Mouse (Mus musculus): Measurements from ENCODE around the gene Kdm6b. TPM values are rescaled to one million over a fixed set of nuclear protein-coding genes. Genes with fewer than 3 reads are reported as not detected.
A peak's percentile ranks its signal among the peaks of the same experiment; 100 is the strongest.

Gene Kdm6b
- total RNA-seq, 2 experiments from 2014 or later: 2.8 to 14.4 TPM

DNA sequence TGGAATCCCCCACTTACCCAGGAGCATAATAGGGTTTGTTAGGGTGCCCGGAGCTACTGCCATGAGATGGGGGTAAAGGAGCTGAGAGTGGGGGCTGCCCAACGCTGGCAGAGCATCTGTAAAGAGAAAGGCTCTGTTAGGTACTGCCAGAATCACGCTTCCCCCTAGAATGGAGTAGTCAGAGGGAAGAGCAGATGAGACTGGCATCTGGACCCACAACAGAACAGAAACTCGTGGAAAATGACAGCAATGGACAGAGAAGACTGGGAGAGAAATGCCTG, 5.8 kb downstream of the Kdm6b start:
- no peak for ATAC-seq (replicated peaks; ENCODE audit: poor library complexity, severe bottlenecking)

DNA sequence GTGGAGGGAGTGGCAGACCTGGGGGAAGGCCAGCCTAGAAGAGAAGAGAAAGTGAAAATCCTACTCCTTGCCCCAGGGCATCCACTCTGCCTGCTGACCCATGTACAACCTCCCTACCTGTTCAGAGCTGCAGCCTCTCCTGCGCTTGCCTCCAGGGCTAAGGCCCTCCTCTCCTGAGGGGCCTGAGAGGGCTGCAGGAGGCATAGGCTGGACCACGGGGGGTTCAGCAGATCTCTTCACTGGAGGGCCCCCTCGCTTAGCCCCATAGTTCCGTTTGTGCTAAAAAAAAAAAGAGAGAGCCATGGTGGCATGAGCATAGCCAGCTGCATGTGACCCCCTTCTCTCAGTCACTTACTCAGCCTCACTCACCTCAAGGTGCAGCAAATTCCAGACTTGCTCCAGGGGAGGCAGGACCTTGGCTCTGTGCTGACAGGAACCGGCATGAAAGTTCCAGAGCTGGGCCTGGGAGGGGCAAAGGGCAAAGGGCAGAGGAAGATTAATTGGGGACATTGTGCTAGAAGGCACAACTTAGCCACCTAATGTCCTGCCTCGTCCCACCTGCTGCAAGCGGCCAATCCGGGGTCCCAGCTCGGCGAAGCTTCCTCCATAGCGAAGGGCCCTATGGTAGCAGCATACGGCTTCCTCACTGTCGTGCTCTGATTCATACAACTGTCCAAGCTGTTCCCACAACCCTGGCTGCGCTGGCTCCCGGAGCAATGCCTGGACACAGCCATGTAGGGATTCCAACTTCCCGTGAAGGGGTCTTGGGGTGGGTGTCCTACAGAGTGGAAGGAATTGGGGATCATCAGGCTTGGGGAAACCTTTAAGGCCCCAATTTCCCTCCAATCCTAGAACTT, 6.4 kb downstream of the Kdm6b start:
- no peak for ATAC-seq (replicated peaks; ENCODE audit: poor library complexity, severe bottlenecking)

DNA sequence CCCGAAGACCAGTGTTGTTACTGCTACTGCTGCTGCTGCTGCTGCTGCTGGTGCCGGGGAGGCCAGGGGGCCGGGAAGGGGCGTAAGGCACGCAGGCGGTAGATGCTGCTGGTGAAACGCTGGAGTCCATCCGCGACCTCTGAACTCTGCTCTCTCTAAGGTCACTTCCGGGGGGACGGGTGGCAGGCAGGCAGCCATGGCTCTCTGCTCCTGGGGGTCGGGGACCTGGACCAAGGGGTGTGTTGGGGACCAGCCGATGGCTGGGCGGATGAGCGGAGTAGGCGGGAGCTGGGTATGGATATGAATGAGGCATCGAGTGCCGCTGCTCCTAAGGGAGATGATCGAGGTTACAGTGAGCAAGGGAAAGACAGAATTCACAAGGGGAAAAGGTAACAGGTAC, 7.2 kb downstream of the Kdm6b start:
- ATAC-seq (replicated peaks; ENCODE audit: poor library complexity, severe bottlenecking): no peak

DNA sequence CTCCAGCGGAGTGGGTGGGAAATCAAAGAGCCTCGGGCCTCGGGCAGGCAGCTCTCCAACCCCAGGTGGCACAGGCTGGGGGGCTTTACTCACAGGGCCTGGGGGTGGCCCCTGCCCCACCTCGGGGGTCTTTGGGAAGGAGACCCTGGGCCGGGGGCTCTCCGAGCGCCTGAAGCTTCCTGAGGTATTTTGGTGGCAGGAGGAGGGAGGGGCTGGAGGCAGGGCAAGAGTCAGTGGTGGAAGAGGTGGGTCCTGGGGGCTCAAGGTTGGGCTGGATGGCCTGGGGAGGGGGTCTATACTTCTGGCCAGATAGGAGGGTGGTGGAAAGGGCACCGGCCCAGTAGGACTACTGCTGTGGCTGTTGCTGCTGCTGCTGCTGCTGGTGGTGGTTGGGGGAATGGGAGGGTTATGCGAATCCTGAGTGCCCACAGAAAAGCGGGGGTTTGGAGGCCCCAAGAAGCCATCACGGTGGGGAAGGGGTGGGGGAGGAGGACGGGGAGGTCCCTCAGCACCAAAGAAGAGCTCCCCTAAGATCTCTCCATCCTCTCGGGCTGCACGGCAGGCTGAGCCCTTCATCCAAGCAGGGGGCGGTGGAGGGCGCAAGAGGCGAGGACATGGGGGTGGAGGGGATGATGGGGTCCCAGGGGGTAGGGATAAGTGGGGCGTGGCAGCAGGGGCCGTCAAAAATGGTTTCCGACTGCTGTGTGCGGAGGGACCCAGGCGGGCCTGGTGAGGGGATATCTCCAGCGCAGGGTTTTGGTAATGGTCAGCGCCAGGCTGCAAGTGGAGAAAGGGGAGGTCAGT, 7.9 kb downstream of the Kdm6b start:
- no peak for ATAC-seq (replicated peaks; ENCODE audit: poor library complexity, severe bottlenecking)

DNA sequence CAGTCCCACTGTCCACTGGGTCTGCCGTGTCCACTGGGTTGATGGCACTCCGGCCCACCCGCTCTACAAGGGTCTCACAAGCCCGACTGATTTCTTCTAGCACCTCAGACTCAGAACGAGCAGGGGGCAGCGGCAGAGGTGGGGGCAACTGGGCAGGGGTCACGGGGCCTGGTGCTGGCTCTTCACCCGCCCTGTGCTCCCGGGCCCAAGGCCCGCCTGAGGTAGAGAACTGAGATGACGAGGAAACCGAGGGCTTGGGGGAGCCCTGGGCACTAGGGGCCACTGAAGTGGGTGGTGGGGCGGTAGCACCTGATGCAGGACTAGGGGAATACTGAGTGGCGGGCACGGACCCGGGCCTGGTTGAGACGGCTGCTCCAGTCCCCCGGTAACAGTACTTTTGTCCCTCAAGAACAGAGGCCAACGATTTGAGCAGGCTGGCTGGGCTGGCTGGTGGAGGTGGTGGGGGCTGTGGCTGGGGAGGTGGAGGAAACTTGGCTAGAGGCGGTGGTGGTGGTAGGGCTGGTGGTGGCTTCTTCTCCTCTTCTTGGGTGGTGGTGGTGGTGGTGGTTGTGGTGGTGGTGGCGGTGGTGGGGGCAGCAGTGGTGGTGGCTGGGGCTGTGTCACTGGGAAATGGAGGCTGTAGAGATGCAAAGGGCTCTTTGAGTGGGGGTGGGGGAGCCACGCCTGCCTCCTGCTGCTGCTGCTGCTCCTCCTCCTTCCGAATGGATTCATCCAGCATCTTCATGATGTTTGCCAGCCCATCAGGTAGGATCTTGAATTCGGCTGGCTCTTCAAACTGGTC, 8.7 kb downstream of the Kdm6b start:
- no peak for ATAC-seq (replicated peaks; ENCODE audit: poor library complexity, severe bottlenecking)

DNA sequence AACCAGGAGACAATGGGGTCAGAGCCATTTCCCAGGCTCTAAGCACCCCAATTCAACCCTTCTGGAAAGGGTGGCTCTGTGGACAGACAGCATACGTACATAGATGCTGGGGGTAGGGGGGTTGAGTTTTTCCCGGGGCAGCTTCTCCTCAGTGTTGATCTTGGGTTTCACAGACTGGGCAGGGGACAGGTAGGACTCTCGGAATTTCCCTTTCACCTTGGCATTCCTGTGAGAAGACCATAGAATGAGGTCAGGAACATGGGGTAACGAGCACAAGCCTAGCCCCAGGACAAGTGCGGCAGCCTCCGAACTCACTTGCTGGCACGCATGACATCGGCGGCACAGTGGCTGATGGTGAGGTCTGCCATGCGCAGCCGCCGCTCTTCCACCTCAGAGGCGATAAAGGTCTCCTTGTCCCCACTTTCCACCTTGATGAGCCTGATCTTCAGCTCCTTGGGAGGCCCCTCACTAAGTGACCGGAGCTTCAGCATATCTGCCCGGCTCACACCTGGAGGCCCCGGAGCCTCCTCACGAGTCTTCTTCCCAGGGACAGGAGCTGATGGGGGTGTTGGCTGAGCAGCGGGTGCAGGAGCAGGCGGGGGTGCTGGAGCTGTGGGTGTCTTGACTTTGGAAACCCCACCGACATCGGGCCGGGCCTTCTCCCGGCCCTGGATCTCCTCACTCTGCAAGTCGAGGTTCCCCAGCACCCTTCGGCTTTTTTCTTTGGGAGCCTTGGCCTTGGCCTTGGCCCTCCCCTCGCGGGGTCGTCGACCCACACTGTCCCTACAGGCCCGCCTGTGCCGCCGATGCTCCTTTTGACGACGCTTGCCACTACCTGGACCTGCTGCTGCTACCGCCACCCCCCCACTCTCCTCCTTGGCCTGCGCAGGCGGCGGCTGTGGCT, 9.5 kb downstream of the Kdm6b start:
- ATAC-seq (replicated peaks; ENCODE audit: poor library complexity, severe bottlenecking): no peak

DNA sequence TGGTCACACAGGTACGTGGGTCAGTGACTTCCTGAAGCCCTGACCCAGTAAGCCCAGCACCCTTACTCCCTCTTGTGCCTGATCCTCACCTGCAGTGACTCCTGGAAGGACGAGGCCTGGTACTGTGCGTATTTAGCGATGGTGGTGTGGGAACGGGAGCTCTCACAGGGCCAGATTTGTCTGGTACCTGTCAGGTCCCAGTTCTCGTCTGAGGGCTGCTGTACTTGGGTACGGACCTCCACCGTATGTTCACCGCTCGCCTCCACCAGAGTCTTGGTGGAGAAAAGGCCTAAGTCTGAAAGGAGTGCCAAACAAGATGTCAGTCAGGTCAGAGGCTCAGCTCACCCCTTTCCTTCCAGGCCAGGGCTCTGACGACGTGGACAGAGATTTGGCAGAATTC, 11.5 kb downstream of the Kdm6b start:
- no peak for ATAC-seq (replicated peaks; ENCODE audit: poor library complexity, severe bottlenecking)

DNA sequence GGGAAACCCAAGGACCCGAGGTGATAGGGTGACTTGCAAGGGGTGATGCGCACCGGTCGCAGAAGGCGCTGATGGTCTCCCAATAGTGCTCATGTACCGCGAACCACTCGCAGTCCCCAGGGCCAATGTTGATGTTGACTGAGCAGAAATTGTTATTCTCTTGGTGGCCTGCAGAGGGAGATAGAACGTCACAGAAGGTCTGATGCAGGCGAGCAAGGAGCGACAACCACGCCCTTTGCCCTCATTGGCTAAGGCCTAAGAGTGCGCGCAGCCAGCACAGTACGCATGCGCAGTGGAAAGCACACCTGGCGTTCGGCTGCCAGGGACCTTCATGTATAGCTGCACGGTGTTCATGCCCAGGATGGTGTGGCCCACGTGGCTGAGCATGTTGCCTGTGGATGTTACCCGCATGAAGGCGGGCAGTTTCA, 12.3 kb downstream of the Kdm6b start:
- peak; percentile 85 for ATAC-seq (replicated peaks; ENCODE audit: poor library complexity, severe bottlenecking)

DNA sequence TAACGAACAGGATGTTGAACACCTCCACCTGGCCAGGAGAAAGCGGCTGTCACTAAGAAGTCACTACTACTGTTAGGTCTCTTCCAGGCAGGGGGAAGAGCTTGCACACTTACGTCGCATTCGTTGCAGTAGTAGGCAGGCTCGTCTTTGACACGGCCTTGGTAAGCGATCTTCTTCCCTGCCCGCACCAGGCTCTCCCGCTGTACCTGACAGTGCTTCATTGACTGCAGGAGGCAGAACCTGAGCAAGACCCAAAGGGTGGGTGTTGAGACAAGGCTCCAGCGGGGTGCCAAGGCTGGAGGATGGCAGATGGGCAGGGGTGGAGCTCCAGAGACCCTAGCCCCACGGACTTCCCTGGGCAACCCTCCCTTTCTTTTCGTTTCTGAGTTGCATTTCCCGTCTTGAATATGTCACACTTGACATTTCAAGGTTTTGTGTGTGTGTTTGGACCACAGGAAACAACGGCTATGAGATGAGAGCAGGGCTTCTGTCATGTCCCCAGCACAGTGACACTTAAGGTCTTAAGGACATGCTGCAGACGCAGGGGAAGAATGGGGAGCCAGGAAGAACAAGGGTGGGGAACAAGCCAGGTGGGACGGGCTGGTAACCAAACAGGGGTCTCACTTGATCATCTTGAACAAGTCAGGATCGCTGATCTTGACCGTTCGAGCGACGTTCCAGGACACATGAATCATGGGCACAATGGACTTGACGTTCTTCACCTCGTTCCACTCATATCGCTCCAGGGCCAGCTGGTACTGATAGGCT, 13.2 kb downstream of the Kdm6b start:
- no peak for ATAC-seq (replicated peaks; ENCODE audit: poor library complexity, severe bottlenecking)

DNA sequence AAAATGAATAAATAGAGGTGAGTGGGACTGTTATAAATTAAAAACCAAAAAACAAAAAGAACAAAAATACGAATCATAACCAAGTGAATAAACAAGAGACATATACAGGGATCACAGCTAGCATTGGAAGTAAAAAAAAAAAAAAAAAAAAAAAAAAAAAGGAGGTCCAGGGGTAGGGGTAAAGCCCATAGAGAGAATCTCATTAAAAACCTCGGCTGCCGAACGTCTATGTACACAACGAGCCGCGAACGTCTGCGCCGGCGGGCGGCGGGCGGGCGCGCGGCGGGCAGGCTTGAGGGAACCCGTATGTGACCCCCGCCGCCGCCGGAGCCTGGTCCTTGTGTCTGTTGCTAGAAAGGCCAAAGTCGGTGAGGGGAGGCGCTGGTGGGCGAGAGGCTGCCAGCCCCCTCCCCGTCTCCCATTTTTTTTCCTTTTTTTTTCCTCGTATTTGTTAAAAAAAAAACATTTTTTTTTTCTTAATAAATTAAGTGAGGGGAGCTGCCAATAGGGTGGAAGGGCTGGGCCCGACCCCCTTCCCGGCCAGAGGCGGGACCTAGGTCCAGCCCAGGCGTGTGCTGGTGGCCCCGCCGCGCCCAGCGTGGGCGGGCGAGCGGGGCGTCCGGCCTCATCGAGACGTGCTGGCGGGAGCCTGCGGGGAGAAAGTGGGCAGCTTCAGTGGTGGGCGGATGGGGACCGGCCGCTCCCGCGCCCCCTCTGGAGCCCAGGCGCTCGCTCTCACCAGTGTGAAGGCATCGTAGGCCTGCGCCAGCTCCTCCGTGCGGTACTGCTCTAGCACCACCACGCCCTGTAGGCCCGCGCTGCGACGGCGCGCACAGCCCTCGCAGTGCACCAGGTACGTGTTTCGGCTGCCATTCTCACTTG, 14.0 kb downstream of the Kdm6b start:
- no peak for ATAC-seq (replicated peaks; ENCODE audit: poor library complexity, severe bottlenecking)

DNA sequence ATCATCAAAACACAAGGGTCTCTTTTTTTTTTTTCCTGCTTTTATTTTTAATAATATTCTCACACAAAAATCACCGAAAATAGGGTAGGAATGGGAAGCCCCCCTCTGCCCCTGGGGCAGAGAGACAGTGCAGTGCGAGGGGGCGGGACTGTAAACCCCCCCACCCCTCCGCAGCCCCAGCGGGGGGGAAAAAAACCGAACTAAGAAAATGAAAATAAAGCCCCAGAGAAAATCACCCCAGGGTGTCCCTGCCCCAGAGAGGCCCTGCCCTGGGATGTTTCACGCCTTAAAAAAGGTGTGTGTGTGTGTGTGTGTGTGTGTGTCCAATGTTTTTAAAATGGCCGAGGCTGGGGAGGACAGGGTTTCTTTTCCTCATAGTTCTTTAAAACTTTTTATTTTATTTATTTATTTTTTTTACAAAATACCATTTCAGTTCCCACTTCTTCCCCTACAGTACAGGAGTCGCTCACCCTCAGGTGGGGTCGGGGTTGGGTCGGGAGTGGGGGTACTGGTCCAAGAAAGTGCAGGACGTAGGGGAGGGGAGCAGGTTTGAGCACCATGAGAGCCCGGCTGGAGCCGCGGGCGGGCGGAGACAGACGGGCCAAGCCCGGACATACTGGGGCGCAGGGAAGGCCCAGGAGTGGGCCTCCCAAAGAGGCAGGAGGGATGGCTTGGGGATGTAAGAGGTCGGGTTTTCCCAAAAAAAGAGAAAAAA, 14.8 kb downstream of the Kdm6b start:
- no peak for ATAC-seq (replicated peaks; ENCODE audit: poor library complexity, severe bottlenecking)

DNA sequence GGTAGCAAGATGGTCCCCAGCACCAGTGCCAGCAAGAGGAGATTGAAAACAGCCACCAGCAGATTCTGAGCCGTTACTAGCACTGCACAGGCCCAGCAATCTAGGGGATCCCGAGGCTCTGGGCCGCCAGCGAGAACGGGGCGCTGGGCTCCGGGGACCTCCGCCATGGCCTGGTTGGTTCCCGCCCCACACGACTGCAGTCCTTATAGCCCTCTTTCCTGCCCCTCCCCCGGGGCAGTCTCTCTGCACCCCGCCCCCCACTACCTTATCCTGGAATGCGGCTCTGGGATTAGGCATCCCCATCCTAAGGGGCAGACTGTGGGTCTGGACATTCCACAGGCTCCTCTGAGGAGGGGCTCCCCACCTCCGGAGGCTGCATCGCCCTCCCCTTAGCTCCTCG, 15.4 kb downstream of the Kdm6b start, which contains the start of gene Tmem88:
Tmem88 (minus strand) TSS at position 176 of the 400 bp plus-strand sequence.
- ATAC-seq (replicated peaks; ENCODE audit: poor library complexity, severe bottlenecking): no peak

DNA sequence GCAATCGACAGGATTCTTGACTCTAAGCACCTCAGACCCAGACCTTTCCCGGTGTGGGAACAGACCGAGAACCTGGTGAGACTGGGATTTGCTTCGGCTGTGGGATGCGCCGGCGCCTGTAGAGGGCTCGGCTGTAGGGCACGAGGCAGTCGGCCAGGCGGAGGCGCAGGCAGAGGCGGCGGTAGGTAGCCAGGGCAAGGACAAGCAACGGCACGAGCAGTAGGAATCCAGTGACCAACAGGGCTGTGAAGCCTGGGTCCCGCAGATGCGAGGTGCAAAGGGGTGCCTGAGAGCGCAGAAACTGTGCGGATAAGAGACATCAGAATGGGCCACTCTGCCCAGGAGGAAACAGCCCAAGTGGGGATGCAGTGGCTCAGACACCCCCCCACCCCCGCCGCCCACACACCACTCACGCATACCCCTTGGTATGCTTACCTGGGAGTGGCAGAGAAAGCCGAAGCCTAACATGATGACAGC, 15.9 kb downstream of the Kdm6b start:
- ATAC-seq (replicated peaks; ENCODE audit: poor library complexity, severe bottlenecking): no peak

DNA sequence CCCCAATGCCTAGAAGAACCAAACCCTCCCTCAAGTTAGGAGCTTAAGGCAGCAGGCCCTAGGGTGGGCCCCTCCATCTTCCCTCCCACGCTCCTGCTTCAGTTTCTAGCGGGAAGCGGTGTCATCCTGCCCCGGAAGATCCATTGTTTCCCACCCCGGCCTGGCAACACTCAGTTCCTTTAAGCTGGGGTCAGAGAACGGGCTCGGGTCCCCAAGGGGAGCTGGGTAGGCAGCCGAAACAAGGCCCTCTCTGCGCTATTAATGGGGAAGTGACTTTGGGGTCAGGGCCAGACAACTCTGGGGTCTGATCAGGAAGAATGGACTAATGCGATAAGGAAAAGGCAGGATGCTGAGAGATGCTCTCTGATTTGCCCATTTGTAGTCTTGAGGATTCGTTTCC, 16.7 kb downstream of the Kdm6b start:
- ATAC-seq (replicated peaks; ENCODE audit: poor library complexity, severe bottlenecking): no peak

DNA sequence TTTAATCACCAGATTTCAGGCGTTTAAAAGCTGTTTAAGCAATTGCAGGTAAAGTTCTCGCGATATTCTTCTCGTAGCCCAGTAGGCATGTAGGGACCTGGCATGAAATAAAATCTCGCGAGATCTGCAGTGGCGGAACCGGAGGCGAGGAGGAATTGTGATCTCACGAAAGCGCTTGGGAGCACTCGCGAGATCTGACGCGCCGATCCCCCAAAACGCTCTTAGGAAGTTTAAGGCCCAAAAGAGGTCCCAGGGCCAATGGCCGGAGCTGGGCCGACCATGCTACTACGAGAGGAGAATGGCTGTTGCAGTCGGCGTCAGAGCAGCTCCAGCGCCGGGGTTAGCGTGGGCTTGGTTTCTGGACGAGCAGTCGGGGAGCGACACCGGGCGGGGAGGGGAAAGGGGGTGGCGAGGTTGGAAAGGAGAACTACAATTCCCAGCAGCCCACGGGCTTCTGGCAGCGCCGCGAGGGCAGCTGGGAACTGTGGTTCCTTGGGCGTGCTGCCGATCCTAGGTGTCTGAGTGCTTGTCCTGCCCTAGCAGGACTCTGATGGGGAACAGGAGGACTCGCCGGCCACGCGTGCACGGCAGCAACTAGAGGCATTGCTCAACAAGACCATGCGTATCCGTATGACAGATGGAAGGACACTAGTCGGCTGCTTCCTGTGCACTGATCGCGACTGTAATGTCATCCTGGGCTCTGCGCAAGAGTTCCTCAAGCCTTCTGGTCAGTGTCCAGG, 17.7 kb downstream of the Kdm6b start:
- peak; percentile 76 for ATAC-seq (replicated peaks; ENCODE audit: poor library complexity, severe bottlenecking)

DNA sequence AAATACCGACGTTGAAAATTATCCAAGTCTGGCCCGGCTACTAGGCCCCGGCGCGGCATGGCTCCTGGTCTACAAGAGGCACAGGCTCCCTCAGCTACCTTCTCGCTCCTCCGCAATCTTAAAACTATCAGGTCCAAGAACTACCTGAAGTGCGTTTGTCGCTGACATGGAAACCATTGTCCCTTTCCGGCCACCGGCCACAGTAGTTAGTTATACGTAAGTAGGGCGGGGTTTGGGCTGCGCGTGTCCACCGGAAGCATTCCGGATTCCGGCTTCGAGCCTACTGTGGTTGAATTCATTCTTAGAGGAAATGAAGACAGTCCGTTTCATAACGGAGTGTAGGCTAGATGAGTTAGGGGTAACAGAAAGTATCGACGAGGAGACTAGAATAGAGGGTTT, 18.2 kb downstream of the Kdm6b start, which contains the start of the genes Naa38 and Cyb5d1:
Naa38 (plus strand) TSS at position 253 of the 399 bp plus-strand sequence.
Cyb5d1 (minus strand) TSS at position 397 of the 399 bp plus-strand sequence.
- peak; percentile 60 for ATAC-seq (replicated peaks; ENCODE audit: poor library complexity, severe bottlenecking)
